Mouse (Mus musculus): ENCODE measurements around the gene Crybg2.

The Crybg2 gene

DNA sequence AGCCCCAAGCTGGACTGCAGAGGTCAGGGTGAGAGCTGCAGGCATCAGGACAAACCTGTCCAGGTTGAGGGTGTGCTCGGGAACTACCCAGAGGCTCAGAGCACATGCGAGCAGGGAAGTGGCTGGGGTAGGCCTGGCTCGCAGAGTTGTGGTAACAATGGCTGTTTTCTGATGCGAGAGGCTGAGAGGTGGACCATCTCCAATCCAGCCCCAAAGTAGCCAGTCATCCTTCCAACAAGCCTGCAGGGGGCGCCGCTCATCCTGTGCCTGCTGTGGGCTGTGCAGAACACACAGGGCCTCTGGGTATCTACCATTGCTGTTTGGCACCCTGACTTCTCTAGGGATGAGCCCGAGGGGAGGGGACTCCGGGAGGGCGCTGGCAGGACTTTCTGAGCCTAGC is 59.0 kb downstream of the Crybg2 start:
- no peak for DNase-seq (ENCODE audit: low spot score in 2 of 2)

DNA sequence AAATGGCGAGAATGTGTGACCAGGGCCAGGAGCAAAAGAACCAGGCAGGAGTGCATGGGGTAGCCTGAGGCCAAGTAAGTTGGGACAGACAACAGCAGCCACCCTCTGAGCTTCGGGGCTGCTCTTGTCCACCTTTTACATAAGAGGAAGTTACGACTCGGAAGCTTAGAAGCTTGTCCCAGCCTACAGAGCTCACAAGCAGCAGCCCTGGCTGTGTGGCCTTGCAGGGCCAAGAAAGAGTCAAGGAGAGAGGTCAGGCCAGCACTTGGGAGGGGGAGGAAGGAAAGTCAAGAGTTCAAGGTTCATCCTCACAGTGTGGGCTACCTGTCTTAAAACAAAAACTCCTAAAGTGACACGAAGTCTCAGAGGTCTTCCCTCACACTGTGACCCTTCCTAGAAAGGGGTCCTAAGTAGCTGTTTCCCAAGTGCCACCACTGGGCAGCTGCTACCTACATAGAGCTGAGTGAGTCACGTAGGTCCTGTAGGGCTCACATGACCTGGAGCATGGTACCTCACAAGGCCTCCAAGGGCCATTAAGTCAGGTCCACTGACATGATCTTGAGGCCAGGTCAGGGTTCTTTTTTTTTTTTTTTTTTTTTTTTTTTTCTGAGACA is 59.7 kb downstream of the Crybg2 start:
- no peak for DNase-seq (ENCODE audit: low spot score in 2 of 2)

DNA sequence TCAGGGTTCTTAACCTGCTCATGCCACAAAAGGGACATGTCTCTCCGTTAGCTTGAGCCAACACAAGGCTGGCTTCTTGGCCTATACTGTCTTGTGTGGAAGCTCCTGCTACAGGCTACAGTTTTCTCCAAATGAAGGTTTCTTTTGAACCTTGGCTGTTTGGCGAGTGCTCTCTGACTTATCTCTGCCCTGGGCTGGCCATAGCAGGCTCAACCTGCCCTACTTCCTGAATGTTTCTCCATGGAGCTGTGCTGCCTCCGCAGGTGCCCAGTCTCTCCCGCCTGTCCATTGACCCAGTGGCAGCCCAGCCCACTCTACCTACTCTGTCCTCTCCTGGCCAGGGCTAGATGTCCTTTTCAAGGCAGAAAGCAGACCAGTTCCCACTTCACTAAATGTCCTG is 60.3 kb downstream of the Crybg2 start:
- no peak for DNase-seq (ENCODE audit: low spot score in 2 of 2)

DNA sequence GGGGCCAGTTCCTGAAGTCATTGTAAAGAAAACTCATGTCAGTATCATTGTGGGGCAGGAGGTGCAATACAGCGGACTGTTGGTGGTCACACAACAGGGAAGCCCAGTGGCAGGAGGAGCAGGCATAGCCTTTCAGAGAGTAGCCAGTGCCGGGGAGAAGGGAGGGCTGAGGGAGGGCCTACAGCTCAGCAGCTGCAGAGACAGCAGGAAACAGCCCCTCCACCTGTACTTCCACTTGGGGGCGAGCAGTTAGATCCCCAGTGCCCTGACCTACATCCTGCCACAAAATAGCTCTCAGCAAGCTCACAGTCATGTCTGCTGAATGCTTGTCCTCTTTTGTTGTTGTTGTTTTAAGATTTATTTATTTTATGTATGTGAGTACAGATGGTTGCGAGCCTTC is 61.0 kb downstream of the Crybg2 start:
- DNase-seq (ENCODE audit: low spot score in 2 of 2), result no peak

DNA sequence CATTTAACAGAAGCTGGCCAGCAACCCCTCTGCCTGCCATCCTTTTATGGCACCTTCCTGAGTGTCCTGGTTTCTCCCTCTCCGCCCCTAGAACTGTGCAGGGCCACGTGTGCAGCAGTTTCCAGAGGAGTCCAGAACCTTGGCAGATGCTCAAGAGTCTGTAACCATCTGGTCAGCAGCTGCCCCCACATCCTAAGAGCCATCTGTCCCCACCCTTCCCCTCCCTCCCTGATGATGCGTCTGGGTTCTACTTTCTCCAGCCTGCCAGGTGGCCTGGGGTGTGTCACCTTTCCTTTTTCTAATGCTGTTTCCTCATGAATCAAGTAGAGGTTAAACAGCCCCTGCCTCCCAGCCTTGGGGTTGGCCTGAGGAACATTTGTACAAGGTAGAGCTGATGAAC is 61.7 kb downstream of the Crybg2 start:
- no peak for DNase-seq (ENCODE audit: low spot score in 2 of 2)

DNA sequence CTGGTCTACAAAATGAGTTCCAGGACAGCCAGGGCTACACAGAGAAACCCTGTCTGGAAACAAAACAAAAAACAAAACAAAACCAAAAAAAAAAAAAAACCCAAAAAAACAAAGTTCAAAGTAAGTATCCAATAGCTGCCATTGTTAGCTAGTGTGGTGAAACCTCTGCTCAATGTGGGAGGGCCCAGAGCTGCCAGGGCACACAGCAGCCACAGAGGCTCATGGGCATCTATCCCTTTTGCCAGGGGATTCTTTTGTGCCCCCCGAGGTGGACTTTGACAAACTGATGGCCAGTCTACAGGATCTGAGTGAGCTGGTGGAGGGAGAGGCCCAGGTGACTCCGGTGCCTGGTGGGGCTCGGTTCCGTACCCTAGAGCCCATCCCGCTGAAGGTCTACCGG is 62.5 kb downstream of the Crybg2 start:
- DNase-seq (ENCODE audit: low spot score in 2 of 2), result no peak

DNA sequence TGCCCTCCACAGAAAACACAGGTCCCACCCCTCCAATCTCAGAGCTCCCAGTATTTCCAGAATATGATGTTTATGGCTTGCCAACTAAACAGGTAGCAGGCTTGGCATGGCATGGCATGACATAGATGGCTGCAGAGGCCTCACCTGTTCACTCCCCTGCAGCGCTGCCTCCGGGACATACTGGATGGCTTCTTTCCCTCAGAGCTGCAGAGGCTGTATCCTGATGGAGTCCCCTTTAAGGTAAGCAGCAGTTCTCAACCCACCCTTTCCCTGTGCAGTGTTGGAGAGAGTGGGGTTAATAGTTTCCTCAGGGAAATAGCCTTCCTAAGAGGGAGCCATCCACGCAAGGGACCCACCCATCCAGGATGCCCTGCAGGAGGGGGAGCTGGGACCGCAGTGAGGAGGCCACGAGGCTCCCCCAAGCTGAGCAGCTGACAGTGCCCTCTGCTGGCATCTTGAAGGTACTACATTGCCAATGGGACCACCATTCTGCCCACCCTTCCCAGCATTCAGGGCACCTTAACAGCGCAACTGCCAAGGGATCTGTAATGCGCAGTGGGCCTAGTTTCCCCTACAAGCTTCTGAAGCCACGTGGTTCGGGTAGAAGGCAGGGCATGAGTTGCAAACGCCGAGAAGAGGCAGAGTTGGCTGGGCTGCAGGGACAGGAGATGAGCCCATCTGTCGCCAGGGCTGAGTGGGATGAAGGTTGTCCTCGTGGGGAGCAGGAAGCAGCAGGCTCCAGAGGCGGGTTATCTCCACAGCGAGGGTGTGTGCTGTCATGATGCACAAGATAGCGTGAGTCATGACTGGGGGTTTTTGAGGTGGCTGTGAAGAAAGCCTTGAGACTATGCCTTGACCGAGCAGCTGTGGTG is 63.3 kb downstream of the Crybg2 start:
- peak; percentile 86 to 91 for DNase-seq (ENCODE audit: low spot score in 2 of 2)

DNA sequence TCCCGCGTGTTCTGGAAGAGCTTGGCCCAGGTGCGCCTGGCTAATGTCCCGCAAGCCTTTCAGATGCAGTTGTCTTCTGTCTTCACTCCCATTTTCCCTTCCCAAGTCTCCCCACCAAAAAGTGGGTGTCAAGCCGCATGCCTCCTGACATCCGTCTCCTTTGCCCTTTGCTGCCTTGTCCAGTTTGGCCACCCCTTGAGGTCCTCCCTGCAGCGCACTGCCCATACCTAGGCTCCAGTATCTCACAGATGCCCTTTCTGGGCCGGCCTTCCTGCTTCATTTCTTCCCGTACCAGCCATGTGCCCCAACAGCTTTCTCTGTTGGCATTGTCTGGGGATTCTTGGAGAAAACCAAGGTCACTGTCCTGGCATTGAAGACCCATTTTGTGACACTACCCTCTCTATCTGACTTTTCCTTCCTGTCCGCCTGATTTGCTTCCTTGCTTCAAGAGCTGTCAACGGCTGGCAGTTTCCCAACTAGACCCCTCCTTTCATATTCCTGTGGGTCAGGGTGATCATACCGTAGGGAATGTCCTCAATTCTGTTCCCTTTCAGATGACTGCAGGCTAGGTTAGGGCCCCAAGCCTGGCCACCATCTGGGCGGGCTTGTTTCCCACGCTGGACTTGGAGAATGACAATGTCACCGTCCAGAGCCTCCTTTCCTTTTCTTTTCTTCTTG is 64.9 kb downstream of the Crybg2 start:
- no peak for DNase-seq (ENCODE audit: low spot score in 2 of 2)

DNA sequence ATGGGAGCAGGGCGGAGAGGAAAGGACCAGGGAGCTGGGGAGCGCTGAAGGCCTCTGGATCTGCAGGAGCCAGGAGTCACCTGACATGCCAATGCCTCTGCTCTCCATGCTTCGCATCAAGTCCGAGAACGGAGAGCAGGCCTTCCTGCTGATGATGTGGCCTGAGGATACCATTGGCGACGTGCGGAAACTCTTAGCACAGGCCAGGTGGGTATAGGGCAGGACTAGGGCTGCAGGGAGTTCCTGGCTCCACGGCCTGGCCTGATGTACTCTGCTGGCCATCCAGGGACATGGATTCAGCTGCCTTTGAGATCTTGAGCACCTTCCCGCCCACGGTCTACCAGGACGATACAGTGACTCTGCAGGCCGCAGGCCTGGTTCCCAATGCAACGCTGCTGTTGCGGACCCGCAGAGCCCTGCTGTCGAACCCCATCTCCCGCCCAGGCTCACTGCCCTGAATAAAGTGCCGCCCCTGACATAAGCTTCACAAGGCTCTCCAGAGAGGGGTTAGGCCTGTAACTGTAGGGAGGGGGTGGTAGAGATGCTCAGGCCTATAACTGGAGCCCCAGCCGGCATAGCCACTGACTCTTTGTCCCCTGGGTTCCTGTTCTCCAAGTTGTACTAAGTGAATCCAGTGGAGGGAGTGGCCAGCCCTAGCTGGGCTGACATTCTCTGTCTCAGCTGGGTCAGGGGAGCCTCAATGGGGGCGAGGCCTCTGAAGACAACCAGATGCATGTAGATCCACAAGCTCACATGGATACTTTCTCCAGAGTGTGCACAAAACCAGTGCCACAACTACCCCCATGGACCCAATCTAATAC is 65.9 kb downstream of the Crybg2 start:
- no peak for DNase-seq (ENCODE audit: low spot score in 2 of 2)

DNA sequence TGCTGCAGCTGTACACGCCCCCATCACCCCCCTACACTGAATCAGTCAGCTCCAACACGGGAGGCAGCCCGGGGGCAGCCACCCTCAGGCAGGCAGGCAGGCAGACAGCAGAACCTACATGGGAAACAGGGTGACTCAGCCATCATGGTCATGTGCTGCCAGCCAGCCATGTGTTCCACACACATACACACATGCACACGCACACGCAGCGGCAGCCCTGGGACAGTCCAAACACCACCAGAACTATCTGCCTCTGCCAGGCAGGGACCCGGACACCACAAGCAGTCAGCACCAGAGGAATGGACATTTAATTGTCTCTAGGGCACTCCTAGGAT is 66.5 kb downstream of the Crybg2 start:
- peak; percentile 74 to 80 for DNase-seq (ENCODE audit: low spot score in 2 of 2)

DNA sequence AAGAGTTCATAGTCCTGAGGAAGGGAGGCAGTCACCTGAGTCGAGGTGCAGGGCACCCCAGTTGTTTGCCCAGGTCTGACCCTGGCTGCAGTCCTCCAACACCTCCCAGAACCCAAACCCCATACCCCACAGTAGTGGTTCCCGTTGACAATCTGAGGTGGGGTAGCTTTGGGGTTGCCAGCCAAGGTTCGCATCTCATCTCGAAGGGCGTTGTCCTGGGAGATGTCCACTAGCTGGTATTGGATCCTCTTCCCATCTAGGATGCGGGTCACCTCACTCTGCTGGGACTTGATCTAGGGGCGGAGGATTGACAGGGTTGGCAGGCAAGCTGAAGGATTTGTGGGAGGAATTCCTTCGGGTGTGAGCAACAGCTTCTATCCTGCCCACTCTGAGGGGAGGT is 67.2 kb downstream of the Crybg2 start:
- DNase-seq (ENCODE audit: low spot score in 2 of 2), result no peak

DNA sequence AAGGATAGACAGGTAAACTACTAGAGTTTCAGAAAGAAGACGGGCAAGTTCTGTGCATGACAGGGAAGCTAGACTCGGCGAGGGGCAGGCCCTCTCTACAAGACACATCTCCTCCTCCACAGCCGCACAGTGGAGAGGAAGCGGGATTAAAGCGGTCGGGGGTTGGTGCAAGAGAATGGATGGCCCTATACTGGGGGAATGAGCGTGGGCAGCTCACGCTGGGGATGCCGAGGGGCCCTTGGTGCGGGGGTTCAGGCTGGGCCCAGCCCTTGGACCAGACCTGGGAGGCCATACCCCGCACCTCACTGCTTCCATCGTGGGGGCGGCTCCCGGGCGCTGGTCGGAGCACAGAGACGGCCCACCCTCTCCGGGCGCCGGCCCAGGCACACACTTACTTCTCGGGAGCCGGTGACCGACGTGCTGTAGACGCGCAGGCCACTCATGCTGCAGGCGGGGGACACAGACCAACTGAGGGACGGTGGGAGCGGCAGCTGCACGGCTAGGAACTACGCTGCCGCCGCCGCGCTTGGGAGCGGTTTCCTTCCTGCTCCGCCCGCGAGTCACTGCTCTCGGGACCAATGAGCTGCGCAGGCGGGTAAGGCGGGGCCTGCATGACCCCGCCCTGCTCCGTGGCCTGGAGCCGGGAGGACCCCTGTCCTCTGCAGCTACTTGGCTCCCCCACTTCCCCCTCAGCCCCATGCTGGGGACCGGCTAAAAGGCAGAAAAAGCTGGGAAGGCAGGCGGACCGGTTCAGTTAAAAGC is 67.8 kb downstream of the Crybg2 start, which contains the start of gene Sh3bgrl3:
Gene Sh3bgrl3 (minus strand): TSS at position 569 of the 762 bp plus-strand sequence.
- peak; percentile 86 to 89 for DNase-seq (ENCODE audit: low spot score in 2 of 2)

DNA sequence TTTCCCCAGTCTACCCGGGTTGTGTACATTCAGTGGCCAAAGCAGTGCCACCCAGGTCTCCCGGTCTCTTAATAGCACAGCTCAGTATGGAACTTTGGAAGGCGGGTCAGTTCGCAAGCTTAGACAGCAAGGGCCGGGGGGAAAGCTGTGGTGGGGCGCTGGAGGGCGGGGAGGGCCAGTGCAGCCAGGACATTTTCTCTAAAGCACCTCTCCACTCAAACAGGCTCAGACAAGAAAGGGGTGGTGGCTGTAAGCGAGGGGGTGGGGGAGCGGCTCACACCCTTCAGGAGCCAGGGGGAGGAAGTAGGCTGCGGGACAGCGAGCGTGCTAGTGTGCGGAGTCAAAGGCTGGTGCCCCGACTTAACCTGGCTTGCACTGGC is 68.4 kb downstream of the Crybg2 start:
- no peak for DNase-seq (ENCODE audit: low spot score in 2 of 2)

DNA sequence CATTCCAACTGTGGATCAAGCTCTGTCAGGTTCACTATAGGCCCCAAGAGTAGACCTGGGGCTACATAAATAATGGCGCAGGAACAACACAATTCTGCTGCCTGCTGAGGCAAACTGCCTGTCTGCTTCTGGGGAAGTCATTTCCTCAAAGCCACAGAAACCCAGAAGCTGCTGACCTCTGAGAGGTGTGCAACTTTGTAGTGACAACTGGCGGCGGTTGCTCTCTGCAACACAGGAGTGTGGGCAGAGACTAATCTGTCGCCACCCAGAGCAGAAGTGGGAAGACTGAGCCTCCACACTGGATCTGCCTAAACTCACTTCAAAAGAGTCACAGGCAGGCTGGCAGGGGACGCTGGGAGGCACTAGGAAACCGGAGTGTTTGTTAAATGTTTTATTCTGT is 68.9 kb downstream of the Crybg2 start:
- DNase-seq (ENCODE audit: low spot score in 2 of 2), result no peak

DNA sequence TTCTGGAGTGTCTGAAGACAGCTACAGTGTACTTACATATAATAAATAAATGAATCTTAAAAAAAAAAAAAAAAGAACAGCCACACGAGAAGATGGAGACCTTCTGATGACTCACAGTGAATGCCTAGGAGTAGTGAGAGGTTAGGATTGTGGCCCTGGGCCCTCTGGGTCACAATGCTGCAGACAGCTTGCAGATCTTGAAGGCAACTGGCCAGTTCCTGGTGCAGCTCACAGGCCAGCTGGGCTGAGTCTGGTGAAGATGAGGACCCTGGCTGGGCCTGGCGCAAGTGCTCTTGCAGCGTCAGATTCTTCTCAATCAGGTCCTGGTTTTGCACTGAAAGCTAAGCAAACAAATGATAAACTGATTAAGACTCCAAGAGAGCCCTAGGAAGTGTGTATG is 71.5 kb downstream of the Crybg2 start:
- no peak for DNase-seq (ENCODE audit: low spot score in 2 of 2)

DNA sequence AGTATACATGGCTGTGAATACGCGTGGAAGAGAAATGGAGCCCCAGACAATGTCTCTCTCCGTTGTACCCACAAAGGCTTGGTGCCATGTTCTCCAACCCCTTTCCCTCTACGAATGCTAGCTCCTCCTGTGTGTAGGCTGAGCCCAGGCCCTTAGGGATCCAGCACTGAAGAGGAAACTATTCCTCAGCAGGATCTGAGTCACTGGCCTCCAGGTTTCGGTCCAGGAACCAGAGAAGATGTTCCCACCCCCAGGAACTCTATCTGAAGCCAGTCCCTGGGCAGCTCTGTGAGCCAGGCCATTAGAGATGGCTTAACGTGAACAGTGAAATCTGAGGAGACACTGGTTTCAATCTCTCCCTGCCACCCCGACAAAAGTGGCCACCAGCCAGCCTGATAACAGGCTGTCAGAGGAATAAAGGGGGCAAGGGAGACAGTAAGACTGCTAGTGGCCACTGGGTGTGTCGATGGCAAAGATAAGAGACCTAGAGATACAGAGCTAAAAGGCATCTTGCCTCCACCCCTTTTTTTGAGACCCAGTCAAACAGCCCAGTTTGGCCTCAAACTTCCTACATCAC is 72.0 kb downstream of the Crybg2 start:
- no peak for DNase-seq (ENCODE audit: low spot score in 2 of 2)

DNA sequence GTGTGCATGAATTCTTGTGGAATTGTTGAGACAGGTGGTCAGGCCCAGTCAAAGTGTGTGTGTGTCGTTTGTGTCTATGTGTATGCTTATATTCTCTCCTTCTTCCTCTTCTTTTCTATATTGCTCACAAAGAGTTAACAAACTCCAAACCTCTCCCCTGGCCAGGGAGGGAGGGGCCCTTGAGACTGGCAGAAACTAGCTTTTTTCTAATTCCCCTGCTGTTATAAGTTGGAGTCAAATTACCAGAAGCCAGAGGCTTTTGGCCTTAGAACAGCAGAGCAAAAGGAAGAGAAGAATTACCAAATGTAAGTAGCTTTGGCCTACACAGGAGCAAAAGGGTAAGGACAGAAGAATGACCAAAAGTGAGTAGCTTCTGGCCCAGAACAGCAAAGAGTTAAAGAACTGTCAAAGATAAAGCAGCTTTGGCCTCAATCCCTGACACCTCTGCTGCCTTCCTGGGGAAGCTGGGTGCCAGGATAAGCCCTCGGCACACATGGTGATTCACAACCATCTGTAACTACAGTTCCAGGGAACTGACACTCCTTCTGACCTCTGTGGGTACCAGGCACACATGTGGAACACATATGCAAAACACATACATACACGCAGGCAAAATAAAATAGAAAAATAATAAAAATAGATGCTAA is 75.8 kb downstream of the Crybg2 start:
- DNase-seq (ENCODE audit: low spot score in 2 of 2), result no peak

DNA sequence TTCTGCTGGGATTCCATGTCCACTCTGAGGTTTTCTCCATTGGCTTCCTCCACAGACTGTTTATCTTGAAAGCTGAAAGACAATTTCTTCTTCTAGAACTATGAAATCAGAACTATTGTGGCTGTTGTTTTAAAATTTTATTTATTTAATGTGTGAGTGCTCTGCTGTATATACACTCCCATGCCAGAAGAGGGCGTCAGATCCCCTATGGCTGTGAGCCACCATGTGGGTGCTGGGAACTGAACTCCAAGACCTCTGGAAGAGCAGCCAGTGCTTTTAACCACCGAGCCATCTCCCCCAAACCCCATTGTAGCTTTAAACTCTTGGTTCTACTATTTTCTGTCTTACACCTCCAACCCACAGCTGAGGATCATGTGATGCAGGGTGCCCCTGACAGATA is 78.2 kb downstream of the Crybg2 start:
- no peak for DNase-seq (ENCODE audit: low spot score in 2 of 2)

Measured in right cerebral cortex, postnatal 36 days (tissue).